Mouse (Mus musculus) gastrocnemius, postnatal 36 days (tissue): ENCODE measurements at regions not wholly inside any gene's neighbourhood (a gene's known extent, or its start where the extent isn't known, plus 50 kb on each side); places are given as distances from the start of the nearest gene placed in this dataset.

Experiments used
- DNase-seq, 2 experiments: peaks; one replicate each; pipeline ENCODE4 v3.0.0; 2022
- intact Hi-C: fragments of 180-260 bp; cut with DNase I; formaldehyde crosslinking; loops from one replicate; pipeline ENCODE4 v1.15.1; 2025

- intact Hi-C loops = no loop called here
- no peak for DNase-seq
Observed at GRCm38 (mm10) chr2:34056552-34056951, 168.8 kb upstream of the Mvb12b start.

GRCm38 (mm10) chr2:34043064-34043463 lies 155.3 kb upstream of the Mvb12b start:
- DNase-seq = no peak
- intact Hi-C loops = no loop called here

- intact Hi-C loops = no loop called here
- no peak for DNase-seq
Observed at GRCm38 (mm10) chr2:34042336-34042735, 154.6 kb upstream of the Mvb12b start.

DNA sequence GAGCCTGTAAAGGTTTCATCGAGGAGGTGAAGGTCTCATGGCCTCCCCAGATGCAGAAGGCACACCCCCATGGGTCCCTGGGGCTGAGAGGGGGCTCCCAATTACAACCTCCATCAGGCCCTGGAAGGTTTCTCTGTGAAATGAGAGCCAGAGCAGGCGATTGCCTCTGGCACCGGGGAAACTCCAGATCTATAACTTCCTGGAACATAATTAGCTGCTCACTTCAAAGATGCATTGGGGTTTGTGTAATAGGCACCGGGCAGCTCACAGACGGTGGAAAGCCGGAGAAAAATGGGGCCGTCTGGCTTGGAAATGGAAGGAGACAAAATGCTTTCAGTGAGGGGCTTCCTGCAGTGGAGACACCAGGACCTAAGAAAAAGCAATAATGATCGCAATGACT lies 151.2 kb upstream of the Mvb12b start:
- intact Hi-C loops = no loop called here

DNA sequence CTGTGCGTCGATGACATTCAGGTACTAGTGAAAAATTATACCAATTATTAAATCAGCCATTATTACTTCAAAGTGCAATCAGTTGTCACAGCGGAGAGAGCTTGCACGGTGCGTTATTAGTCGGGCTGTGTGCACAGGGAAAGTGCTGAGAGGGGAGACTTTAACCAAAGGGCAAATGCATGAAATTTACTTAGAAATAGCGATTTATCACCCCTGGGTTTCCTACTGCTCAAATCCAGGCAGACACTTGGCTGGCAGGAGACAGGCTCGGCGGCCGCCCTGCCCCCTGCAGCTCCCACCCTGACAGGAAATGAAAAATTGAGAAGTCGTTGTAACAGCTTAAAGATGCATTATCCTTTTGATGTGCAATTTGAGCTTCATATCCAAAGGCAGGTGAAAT lies 145.5 kb upstream of the Mvb12b start:
- intact Hi-C loops = no loop called here

More for the DNA sequence above, 151.2 kb upstream of the Mvb12b start:
- DNase-seq = no peak

DNA sequence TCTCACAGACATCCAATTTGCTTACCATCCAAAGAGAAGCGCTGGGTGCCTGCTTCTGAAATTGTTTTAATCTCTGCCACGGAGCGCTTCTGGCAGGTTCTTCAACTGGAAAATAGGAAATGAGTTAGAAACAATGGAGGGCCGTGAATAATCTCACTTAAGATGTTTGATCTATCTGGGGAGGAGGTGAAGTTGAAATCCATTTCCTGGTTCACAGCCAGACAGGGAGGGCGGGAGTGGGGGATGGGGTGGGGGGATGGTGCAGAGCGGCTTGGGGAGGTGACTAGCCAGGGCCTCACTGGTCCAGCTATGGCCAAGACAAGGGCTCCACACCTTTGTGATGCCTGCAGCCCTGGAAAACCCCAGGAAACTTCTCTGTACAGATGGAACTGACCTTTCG lies 143.7 kb upstream of the Mvb12b start:
- intact Hi-C loops = no loop called here
- no peak for DNase-seq

More for the DNA sequence above, 145.5 kb upstream of the Mvb12b start:
- DNase-seq = no peak

GRCm38 (mm10) chr2:34031001-34031412 lies 143.3 kb upstream of the Mvb12b start:
- intact Hi-C loops = no loop called here

DNA sequence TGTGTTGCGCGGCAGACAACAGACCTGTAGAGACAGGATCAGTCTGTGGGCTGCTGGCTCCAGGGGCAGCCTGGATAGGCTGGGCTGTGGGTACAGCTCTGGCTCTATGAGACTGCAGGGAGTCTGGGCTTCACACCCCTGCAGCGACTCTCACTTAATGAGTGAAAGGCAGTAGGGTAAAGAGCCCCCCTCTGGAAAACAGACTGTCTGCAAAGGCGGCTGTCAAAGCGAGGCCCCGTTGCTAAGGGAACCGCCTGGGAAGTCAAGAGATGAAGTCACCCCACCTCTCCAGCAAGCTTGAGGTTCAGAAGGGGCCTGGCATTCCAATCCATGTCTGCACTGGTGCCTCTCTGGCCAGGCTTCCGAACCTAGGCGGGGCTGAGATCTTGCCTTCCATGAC lies 139.7 kb upstream of the Mvb12b start:
- intact Hi-C loops = loop anchor here (5.0 kb wide), 1 partner anchor 610 kb away; no protein-coding TSS in a partner anchor
- DNase-seq = no peak

More at GRCm38 (mm10) chr2:34031001-34031412, 143.3 kb upstream of the Mvb12b start:
- no peak for DNase-seq

DNA sequence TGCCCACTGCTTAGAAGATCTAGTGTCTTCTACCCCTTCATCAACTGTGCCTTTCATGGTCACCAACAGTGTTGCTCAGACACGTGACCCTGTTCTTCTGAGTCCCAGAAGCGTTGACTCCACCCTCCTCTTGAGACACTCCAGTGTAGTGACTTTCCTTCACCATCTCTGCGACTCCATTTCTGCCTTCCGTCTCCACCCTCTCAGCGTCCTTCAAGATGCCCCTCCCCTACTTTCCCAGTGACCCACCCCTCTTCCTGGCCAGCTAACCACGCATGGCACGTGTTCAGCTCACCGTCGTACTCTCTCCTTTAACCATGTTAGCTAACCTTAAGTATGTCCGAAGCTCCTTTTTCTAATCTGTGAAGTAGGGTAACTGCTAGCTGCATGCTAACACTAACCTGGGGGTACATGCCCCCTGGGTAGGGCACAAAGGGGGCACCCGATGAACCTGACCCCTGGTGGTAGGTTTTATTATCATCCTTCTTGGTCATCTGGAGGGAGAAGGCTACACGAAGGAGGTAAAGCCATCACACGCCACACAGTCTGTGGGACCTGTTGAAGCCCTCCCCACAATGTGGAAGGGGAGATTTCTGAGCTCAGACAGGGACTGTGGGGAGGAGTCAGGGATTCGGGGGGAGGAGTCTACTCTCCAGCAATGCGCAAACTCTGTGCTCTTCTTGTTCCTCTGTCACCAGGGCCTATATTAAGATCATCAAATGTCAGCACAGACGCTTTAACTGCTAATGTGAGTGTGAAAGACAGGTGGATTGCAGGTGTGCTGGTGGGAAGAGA lies 139.0 kb upstream of the Mvb12b start:
- intact Hi-C loops = loop anchor here (5.0 kb wide), 1 partner anchor 611 kb away; no protein-coding TSS in a partner anchor
- no peak for DNase-seq

DNA sequence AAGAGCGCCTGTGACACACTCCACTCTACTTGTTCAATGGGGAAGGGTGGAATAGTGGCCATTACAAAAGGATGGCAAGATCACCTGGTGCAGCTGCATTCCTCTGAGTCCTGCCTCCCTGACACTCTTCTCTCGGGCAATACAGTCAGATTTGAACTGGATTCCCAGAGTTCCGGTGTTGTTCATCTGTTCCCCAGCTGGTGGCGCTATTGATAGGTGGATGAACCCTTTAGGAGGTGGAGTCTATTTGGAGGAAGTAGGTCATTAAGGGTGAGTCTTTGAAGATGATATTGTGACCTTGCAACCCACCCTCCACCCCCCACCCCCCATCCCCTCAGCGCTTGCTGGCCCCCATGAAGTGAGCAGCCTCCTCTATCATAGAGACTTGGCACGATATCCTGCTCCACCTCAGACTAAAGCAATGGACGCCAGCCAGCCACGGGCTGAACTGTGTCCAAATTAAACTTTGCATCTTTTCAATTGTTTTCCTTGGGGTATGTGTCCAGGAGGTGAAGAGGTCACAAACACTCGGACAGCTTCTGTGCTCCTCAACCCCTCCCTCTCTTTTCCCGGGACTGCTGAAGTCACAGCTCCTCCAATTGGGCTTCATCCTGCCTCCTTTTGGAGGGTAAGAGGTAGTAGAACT lies 138.1 kb upstream of the Mvb12b start:
- intact Hi-C loops = loop anchor here (5.0 kb wide), 1 partner anchor 611 kb away; no protein-coding TSS in a partner anchor
- DNase-seq = no peak

- no peak for DNase-seq
- intact Hi-C loops = no loop called here
Observed at GRCm38 (mm10) chr2:34017142-34017453, 129.4 kb upstream of the Mvb12b start.

- DNase-seq = no peak
- intact Hi-C loops = no loop called here
Observed at GRCm38 (mm10) chr2:34016350-34017141, 128.8 kb upstream of the Mvb12b start.

DNA sequence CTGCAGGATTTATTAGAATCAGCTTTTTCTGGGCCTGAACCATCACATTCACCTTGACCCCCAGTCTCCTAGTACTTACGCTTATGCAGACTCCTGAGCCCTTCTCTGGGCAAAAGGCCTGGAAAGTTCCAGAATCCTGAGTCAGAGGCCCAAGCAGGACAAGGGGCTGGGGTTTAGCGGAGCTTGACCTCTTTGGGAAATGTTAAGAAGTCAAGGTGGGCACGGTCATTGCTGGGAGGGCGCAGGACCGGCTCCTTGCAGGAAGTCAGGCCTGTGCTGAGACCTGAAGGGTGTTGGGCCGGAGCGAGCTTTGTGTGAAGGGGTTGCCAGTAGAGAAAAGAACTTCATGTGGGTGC lies 127.9 kb upstream of the Mvb12b start:
- intact Hi-C loops = no loop called here
- DNase-seq = no peak

- intact Hi-C loops = no loop called here
- no peak for DNase-seq
Observed at GRCm38 (mm10) chr2:34014868-34015639, 127.3 kb upstream of the Mvb12b start.

GRCm38 (mm10) chr2:34010166-34010565 lies 122.4 kb upstream of the Mvb12b start:
- intact Hi-C loops = no loop called here
- DNase-seq = no peak

- intact Hi-C loops = no loop called here
- DNase-seq = no peak
Observed at GRCm38 (mm10) chr2:34007916-34008315, 120.2 kb upstream of the Mvb12b start.

GRCm38 (mm10) chr2:33997106-33997505 lies 109.4 kb upstream of the Mvb12b start:
- intact Hi-C loops = no loop called here

GRCm38 (mm10) chr2:33996331-33996730 lies 108.6 kb upstream of the Mvb12b start:
- no peak for DNase-seq
- intact Hi-C loops = no loop called here

More at GRCm38 (mm10) chr2:33997106-33997505, 109.4 kb upstream of the Mvb12b start:
- no peak for DNase-seq

GRCm38 (mm10) chr2:33991299-33991698 lies 103.6 kb upstream of the Mvb12b start:
- no peak for DNase-seq
- intact Hi-C loops = no loop called here

DNA sequence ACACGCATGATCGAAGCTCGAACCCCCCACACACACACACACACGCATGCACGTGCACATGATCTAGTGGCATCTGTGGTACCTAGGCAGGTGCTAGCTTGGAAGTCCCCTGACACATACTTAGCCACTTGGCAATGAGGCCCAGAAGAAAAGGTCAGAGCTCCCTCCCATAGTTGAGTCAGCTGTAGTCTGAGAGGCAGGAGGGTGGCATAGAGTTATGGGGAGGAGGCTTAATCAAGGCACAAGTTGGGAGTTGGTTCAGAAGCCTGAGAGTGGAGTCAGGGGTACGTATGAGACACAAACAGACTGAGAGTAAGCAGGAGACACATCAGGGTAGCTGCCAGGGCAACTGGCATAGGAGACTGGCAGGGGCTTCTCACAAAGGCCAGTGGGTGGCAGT lies 103.0 kb upstream of the Mvb12b start:
- intact Hi-C loops = no loop called here
- no peak for DNase-seq
